Mouse (Mus musculus) left cerebral cortex, adult 8-10 months (tissue): Measurements from ENCODE around the gene Cep97. TPM values are rescaled to one million over a fixed set of nuclear protein-coding genes. Genes with fewer than 3 reads are reported as not detected.
"Not testable (repeated sequence)": the region's sequence is repeated elsewhere in the genome, so short reads cannot be mapped to it uniquely, and the experiment has no call there.

Source experiments
- DNase-seq, 2 experiments: peaks; one replicate each; pipeline ENCODE4 v3.0.0; 2022; ENCODE audit warnings: low spot score in 2 of 2
- total RNA-seq, 4 experiments: library from RNA; stranded (reverse); gene quantifications; 2 replicates each; pipeline ENCODE4 v1.2.4; 2022

The Cep97 gene
- 10 to 100 TPM; 13.0 to 17.7 (median 15.0) TPM for total RNA-seq

DNA sequence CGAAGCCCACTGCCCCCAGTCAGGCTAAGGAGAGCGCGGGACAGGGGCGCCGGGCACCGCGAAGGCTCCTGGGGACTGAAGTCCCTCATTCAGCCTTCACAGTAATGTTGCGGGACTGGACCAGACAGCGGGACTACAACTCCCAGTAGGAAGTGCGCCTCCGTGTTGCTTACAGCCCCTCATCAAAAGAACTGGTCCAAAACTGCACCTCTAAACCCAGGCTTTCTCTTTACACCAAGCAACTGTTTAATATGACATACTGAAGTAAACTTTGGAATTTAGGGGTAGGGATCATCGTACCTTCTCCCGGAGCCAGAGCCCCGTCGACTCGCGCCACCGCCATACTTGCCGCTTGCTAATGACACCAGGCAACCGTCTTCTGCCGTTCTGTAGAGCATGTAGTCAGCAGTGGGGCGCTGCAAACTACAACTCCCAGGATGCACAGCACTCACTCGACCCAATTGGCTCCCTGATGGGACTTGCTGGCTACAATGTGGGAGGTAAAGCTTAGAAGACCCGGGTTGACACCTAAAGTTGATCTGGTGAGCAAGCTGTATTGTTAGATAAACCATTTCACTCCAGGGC, at the start of gene Cep97:
Gene Cep97 (minus strand): TSS at position 403 of the 585 bp plus-strand sequence.
- peak; percentile 85 to 94 for DNase-seq

DNA sequence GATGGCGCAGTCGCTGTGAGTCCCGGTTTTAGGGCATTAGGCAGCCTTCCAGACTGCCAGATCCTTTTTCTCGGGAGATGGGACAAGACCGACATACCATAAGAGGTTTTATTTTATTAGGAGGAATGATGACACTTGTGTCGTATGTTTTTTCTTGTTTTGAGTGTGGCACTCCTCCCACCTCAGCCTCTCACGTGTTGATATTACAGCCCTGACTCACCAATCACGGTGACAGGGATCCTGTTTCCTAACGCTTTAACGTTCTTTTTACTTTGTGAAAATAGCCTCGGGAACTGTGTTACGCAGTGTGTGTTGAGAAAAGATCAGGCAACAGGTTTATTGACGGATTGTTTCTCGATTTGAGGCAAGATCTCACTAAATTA, 40.2 kb upstream of the Cep97 start:
- peak in 1 of 2 experiments; percentile 32 for DNase-seq

DNA sequence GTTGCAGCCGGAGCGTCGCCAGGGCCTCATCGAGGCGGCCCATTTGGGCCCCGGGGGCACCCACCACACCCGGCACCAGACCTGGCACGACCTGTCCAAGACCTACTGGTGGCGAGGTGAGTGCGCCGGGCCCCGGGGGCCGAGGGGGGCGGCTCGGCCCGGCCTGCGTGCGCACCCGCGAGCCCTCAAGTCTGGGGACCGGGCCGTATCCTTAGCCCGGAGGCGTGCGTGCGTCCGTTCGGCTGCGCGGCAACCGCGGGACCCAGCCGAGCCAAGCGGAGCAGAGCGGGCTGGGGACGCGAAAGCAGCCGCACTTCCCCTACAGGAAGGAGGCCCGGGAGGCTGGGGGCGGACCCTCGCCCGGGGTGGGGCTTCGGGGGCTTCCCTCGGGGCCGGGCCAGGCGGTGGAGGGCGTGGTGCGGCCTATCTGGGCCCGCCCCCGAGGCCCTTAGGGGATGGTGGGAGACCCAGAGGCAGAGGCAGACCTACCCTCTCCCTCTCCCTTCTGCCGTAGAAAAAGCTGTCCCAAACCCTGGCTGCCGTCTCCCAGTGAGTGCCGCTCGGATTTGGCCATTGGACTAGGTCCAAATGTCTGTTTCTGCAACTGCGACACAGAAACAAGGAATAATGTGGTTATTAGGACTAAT, 39.7 kb upstream of the Cep97 start:
- DNase-seq: peak; percentile 65 to 82

DNA sequence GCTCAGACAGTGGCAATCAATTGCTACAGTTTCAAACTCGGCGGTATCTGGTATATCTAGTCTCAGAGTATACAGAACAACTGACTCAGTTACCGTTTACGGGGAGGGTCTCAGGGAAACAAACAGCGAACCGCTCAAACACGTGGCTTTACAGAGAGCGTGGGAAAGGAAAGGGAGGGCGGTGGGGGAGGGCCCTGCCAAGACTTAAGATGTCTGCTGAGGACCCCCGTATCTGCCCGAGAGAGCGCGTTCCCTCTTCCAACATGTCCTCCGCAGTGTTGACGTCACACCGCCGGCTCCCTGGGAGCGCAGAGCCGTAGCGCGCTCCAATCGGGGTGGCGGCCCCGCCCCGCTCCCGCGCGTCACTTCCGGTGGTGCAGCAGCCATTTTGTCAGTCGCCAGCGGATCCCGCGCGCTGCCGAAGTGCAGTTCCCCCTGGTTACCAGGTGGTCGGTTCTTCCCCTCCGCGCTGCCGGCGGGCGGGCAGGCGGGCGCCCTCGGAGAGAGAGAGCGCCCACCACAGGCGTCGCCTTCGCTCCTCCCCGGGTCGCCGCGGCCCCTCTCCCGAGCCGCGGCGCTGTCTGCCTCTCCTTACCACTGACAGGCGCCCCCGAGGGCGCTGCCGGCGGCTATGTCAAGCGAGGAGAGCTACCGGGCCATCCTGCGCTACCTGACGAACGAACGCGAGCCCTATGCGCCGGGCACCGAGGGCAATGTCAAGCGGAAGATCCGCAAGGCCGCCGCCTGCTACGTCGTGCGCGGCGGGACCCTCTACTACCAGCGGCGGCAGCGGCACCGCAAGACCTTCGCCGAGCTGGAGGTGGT, 39.0 kb upstream of the Cep97 start, which contains the start of gene Zbtb11:
Gene Zbtb11 (plus strand): TSS at position 453 of the 825 bp plus-strand sequence.
- DNase-seq: peak; percentile 98

DNA sequence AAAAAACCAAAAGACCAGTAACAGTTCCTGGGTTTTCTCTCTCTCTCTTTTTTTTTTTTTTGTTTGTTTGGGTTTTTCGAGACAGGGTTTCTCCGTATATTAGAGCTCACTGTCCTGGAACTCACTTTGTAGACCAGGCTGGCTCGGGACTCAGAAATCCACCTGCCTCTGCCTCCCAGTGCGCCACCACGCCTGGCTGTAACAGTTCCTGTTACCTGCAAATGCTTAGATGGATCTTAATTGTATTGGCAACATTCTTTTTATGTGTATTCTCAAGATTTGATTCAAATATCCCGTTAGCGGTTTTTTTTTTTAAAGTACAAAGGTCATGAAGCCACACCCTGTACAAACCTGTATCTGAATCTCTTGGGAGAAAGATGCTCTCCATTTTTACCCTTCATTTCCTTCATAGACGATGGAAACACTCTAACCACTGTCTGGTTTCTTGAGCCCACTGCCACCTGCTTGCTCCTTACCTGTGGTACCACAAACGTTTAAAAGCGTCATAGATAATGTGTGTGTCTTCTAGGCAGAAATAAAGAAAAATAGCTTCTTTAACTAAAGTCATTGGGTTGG, 38.1 kb upstream of the Cep97 start:
- DNase-seq: no peak

DNA sequence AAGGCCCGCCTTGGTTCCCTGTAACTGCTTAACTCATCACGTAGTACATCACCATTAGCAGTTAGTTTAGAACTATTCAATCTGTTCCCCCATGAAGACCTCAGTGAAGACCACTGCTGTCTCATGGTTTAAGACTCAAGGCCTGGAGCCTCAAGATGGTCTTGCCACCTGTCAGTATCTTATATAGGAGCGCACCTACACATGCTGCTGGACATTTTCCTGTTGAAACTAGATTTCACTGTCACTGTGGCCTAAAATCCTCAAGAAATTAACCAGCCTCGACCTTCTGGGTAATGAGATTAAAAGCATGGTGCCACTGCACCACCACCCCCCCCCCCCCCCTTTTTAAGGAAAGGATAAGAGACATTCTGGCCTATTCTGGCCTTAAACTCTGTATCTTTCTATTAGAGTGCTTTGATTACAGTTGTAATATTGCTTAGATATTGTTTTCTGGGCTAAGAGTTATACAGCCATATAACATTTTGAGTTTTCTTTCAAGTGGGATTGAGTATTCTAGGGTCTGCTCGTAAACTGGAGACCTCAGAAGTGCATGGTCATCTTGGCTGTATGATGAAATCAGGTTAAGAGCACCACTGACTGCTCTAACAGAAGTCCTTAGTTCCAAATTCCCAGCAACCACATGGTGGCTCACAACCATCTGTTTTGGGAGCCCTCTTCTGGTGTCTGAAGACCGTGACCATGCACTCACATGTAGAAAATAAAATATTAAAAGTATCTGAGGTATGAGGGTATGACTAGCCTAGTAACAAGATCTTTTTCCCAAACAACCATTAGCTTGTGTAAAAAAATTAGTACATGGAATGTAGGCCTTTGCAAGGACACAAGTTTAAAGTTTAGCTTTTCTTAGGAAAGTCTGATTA, 37.3 kb upstream of the Cep97 start:
- DNase-seq: no peak

DNA sequence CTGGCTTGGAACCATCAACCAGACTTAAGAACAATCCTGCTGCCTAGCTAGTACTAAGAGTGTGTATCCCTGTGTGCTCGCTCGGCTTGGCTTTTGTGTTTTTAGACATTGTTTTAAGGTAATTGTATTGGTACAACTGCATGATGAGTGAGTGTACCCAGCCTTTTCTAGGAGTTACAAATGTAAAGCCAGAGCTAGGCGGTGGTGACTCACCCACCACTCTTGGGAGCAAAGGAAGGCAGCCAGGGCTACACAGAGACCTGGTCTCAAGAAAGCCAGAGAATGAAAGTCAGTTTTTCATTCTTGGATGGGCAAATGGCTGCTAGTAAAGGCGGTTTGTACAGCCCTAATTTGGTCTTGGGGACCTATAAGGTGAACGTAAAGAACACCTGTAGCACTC, 35.8 kb upstream of the Cep97 start:
- DNase-seq: no peak

DNA sequence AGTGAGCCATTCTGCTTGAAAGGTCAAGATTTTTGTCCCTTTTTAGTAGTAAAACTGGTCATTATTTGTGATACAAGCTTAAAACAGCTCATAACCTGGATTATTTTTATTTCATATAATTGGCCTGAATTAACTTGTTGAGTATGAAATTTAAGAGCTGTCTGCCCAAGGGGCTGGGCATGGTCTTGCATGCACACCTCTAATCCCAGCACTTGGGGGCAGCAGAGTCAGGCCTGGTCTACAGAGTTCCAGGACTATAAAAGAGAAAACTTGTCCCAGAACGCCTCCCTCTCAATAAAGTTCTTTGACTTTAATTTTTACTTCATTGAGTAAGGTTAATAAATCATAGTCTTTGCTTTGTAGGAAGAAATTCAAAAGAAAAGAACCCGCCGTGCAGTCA, 34.5 kb upstream of the Cep97 start:
- DNase-seq: no peak

DNA sequence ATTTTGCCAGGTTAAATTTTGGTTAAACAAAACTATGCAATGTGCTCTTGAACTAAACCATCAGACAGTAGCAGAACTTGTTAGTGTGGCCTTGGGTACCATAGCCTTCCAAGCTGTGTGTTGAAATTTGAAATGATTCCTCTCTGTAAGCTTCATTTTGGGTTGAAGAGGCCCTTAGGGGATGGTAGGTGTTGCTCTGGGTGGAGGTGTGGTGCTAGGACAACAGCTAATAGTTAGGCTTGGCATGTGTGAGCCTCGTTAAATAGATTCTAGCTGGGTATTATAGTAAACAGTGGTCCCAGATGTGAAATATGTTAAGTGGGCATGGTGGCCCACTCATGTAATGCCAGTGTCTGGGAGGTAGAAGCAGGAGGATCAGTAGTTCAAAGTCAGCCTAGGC, 32.6 kb upstream of the Cep97 start:
- DNase-seq: no peak

DNA sequence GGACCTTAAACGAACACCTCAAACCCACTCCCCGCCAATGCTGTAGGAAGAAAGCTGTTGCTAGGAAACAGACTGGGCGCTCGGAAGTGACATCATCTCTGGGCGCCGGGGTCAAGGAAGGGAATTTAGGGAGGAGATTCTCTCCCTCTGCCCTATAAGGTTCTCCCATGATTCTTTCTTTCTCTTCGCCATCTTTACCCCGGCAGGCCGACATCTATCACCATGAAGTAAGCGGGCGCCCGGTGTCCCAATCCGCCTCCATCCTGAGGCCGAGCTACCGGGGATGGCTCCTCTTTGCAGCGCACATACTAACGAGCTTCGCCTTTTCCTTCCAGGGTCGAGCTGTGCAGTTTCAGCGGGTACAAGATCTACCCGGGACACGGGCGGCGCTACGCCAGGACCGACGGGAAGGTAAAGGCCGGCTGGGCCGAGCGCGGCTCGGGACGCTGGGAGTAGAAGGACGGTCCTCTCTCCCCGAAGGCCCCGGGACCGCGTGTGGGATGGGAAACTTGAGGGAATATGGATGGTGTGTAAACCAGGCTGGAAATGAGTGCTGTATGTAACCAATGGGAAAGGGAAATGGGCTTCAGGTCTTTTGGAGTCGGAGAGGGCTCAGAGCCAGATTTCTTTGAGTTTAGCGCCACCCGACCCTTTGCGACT, 31.7 kb upstream of the Cep97 start, which contains the start of gene Rpl24:
Gene Rpl24 (plus strand): TSS at position 64 of the 660 bp plus-strand sequence.
- DNase-seq: peak; percentile 94 to 95

DNA sequence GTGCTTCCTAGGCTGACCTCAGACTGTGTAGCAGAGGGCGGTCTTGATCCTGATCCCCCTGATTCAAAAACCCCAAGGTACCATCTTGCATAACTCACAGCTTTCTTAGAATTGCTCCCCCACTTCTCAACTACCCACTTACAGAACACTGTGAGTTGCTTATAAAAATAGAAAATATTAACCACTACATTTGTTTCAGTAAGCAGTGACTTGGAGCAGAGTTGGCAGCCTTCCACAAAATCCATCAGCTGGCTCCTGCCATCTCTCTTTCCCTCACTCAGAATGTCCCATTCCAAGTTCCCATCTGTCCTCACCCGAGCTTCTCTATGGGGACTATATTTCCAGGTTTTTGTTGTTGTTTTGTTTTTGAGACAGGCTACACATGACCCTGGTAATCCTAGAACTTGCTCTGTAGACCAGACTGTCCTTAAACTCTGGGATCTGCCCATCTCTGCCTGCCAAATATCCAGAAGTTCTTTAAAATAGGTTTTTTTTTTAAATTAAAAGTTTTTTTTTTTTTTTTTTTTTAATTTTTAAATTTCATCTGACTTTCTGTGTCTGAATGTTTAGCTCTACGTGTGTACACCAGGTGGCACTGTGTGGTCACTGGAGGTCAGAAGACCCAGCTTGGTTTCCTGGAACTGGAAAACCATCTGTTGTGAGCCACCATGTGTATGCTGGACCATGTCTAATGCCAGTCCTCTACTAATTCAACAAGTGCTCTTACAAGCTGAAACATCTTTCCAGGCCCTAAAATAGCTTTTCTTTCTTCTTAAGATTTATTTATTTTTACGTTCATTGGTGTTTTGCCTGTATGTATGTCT, 29.7 kb upstream of the Cep97 start:
- DNase-seq: peak in 1 of 2 experiments; percentile 36

DNA sequence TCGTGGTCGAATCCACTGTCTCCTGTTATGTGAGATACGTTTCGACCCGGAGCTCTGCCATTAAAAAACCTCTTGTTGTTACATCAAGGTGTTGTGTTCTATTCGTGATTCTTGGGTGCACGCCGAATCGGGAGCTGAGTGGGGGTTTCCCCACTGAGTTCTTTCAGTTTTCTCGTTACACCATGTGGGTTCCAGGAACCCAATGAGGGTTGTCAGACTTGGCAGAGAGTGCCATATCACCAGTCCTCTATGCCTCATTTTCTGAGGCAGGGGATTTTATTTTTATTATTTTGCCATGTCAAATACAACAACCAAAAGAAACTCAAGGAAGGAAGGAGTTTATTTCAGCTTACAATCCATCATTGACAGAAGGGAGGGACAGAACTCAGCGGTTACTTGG, 28.4 kb upstream of the Cep97 start:
- DNase-seq: not testable (repeated sequence)

DNA sequence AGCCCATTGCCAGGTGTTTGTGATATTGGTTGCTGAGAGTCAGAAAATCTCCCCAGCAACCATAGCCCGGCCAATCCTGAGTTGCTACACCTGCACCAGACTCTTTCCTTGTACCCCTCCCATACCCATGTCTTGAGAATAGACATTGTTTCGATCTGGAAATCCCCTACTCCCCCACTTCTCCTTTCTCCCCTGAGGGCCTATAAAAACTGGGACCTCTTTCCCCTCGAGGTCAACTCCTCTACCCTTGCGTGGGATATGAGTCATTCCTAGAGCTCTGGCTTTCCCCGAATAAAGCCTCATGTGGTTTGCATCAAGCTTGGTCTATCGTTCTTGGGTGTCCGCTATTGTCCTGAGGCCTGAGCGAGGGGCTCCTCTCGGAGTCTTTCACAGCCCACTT, 19.5 kb upstream of the Cep97 start:
- DNase-seq: not testable (repeated sequence)

DNA sequence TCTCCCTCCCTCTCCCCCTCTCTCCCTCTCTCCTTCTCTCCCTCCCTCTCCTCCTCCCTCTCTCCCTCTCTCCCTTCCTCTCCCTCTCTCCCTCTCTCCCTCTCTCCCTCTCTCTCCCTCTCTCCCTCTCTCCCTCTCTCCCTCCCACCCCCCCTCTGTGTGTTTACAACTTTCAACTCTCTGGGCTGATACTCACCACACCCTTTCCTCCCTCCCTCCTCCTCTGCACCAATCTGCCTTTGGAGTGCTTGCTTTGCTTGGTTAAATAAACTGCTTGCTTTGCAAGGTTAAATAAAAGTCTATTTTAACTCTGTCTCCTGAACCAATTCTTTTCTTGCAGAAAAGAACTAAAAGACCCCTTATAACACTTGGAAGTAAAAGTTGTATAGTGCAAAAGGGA, 18.1 kb upstream of the Cep97 start:
- no peak for DNase-seq

DNA sequence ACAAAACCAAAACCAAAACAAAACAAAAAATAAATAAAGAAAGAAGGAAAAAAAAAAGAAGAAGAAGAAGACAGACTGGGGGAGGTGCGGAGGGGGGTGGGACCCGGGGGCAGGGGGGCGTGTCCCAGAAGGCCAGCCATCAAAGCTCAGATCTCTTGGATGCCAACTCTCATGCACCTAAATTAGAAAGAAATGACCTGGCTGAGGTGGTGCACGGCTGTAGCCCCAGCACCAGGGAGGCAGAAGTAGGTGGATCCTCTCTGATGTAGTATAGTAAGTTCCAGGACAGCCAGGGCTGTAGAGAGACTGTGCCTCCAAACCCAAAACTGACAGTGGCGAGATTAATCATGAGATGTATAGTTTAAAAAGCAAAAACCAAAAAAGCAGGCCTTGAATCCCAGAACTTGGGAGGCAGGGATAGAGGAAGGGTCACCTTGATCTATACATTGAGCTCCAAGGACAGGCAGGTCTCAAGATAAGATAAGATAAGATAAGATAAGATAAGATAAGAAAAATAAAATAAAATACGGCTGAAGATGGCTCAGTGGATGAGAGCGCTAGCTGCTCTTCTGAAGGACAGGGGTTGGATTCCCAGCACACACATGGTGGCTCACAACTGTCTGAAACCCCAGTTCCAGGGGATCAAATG, 17.1 kb upstream of the Cep97 start:
- no peak for DNase-seq

DNA sequence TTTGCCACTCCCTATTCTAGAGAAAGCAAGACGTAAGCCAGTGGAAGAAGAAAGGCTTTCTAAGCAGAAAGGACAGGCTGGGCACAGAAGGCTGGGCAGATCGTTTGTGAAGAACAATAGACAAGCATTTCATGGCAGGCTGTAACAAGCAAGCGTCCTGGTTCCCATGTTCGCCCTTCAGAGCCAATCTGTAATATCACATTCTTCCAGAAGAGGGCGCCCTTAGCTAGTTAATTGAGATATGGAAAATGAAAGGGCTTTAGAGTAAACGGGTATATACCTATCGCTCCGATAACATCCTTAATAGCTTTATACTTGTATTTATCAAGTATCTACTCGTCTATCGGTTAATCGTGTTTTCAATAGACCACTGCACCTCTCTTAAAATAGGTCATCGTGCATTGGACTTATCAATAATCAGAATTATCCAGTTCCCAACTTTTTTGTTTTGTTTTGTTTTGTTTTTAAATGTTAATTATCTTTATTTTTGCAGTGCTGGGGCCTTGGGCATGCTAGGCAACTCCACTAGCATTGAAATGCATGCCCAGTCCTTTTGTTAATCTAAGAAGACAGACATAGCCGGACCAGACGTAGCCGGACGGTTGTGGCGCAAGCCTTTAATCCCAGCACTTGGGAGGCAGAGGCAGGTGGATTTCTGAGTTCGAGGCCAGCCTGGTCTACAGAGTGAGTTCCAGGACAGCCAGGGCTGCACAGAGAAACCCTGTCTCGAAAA, 16.5 kb upstream of the Cep97 start:
- peak in 1 of 2 experiments; percentile 33 for DNase-seq

DNA sequence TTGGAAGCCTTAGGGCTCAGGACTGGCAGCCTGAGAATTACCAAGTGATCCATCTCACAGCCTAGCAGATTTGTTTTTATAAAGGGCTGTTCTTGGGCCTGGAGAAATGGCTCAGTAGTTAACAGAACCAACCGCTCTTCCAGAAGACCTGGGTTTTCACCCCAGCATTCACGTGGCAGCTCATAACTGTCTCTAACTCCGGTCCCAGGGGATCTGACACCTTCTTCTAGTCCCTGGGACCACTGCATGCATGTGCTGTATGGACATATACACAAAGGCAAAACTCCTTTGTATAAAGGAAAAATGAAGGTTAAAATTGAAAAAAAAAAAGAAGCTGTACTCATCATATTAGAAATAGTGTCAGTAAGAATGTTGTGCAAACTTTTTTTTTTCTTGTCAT, 15.8 kb upstream of the Cep97 start:
- DNase-seq: no peak

DNA sequence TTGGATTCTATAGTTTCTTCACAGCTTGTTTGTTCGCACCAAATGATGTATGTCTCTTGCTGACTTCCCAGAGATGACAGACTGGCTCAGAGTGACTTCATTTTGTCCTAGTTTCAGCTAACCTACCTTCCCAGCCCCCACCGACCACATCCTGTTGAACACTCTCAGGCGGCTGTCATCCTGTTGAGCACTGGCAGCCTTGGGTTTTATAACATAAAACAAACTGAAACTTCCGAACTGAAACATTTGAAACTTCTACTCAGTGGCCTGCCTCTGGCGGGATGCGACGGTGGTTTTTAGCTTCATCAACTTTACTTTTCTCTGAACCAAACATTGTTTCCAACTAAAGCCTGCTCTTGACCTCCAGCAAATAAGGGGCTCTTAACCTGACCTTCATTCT, 14.3 kb upstream of the Cep97 start:
- no peak for DNase-seq
